Mouse (Mus musculus): Measurements from ENCODE around the gene Gm49776. TPM values are rescaled to one million over a fixed set of nuclear protein-coding genes. Genes with fewer than 3 reads are reported as not detected.

The Gm49776 gene
- polyA plus RNA-seq, 1 experiment, result not detected

DNA sequence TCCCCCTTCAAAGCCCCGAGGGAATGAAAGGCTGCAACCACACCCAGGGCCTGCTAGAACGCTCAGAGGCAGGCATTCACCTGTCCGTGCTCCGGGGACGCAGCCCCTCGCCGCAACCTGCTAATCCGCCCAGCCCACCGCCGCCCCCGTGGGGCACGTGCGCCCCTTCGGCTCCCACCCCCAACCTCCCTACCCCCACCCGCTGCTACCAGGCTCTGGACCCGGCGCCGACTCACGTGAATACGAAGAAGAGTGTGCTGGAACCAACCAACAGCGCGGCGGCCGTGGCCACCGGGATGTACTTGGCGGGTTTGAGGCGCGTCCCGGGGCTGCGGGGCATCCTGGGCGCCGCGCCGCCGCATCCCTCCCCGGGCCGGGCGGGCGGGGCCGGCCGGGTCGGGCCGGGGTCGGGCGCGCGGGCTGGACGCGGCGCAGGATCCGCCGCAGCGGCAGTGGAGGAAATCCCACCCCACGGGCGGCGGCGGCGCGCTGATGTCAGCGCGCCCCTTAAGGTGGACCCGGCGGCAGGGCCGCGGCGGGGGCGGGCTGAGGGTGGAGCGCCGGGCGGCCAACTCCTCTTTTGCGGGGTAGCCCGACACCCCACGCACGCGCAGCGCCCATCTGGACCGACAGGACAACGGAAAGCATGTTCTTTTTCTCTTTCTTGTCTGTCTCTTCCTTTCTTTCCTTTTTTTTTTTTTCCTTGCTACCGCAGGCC, 23.3 kb downstream of the Gm49776 start, which contains the start of gene Zdhhc8:
Gene Zdhhc8, minus strand, starts transcription at position 466 of the 718 bp plus-strand sequence.
- TF ChIP-seq POLR2A (IDR thresholded peaks at IDR 0.05; ENCODE audit: low read depth, low read length) (no peak), CTCF (IDR thresholded peaks at IDR 0.05; ENCODE audit: extremely low read depth, insufficient read length, insufficient replicate concordance, low read depth, low read length) (no peak)
- Histone ChIP-seq H3K36me3 (ENCODE audit: control insufficient read depth, insufficient read depth, low read length) (peaks cover 5% of the 10 kb centered on the region; the same call in 1 of the 2 replicates), H3K4me3 (ENCODE audit: low read depth, low read length) (peak within 1 kb of the TSS; percentile 64), H3K27me3 (ENCODE audit: control insufficient read depth, insufficient read depth, low read length) (no peaks in the 10 kb centered on the region), H3K4me1 (ENCODE audit: control insufficient read depth, insufficient read depth, insufficient read length, low read length) (no peaks in the 10 kb centered on the region), H3K27ac (ENCODE audit: insufficient read depth, low read depth, low read length) (peak within 1 kb of the TSS; percentile 21; the same call in 1 of the 2 replicates)
- WGBS, result under 1% methylated on average over 78 of the region's 79 CpGs

DNA sequence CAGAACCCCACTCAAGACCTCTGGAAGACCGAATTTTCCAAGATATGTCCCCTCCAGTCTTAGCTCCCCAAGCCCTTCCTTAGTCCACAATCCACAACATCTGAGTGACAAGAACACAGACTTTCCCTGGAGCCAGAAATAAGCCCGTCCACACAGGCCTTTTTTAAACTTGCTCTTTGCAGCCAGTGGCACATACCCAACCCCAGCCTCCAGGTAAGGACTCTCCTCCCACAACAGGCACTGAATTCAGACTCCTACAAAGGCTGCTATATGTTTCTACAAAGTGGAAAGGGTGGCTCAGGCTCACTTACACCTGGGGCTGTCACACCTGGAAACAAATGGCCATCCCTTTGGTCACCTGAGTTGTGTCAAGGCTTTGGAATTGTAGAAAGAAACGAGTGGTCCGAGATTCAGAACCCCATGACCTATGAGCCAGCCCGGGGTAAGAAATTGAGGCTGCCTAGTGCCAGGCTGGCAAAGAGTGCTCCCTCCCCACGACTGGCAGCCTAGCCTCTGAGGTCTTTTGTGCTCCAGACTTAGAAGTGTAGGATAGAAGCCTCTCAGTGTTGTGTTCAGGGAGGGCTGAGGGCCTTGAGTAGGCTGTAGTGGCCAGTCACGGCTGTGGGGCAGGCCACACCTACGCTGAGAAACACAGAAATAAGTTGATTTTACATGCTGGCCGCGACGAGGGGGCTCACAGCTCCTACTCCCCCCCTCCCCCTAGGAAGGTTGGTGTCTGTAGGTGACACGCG, 24.0 kb downstream of the Gm49776 start:
- H3K27me3 ChIP-seq (ENCODE audit: control insufficient read depth, insufficient read depth, low read length), result no peaks in the 10 kb centered on the region
- H3K4me1 ChIP-seq (ENCODE audit: control insufficient read depth, insufficient read depth, insufficient read length, low read length), result no peaks in the 10 kb centered on the region
- peak overlapping the region; percentile 64 for H3K4me3 ChIP-seq (ENCODE audit: low read depth, low read length)
- TF ChIP-seq POLR2A (IDR thresholded peaks at IDR 0.05; ENCODE audit: low read depth, low read length) (no peak), CTCF (IDR thresholded peaks at IDR 0.05; ENCODE audit: extremely low read depth, insufficient read length, insufficient replicate concordance, low read depth, low read length) (no peak)
- WGBS, result 24% methylated on average over 13 of the region's 13 CpGs
- no peak overlapping the region for H3K27ac ChIP-seq (ENCODE audit: insufficient read depth, low read depth, low read length)
- peaks cover under 1% of the 10 kb centered on the region; the same call in 1 of the 2 replicates for H3K36me3 ChIP-seq (ENCODE audit: control insufficient read depth, insufficient read depth, low read length)

DNA sequence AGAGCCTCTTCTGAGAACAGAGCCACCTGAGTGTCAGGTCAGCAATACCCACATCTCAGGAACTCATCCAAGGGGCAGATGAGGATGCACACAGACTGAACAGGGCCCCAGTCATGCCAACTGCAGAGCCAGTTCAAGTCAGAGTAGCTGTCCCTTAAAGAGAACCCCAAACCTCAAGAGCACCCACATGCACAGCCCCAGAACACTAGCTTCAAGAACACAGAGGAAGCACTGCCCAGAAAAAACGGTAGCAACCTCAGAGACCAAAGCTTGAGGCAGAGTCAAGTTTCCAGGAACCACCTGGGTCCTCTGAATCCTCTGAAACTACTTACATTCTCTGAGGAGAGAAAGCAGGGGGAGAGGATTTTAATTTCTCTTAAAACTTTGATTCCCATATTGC, 24.7 kb downstream of the Gm49776 start:
- TF ChIP-seq POLR2A (IDR thresholded peaks at IDR 0.05; ENCODE audit: low read depth, low read length) (no peak), CTCF (IDR thresholded peaks at IDR 0.05; ENCODE audit: extremely low read depth, insufficient read length, insufficient replicate concordance, low read depth, low read length) (no peak)
- 36% methylated on average over 1 of the region's 1 CpGs for WGBS
- no peak overlapping the region for H3K27ac ChIP-seq (ENCODE audit: insufficient read depth, low read depth, low read length)
- no peaks in the 10 kb centered on the region for H3K36me3 ChIP-seq (ENCODE audit: control insufficient read depth, insufficient read depth, low read length)
- no peaks in the 10 kb centered on the region for H3K4me1 ChIP-seq (ENCODE audit: control insufficient read depth, insufficient read depth, insufficient read length, low read length)
- H3K4me3 ChIP-seq (ENCODE audit: low read depth, low read length), result no peak overlapping the region
- no peaks in the 10 kb centered on the region for H3K27me3 ChIP-seq (ENCODE audit: control insufficient read depth, insufficient read depth, low read length)

DNA sequence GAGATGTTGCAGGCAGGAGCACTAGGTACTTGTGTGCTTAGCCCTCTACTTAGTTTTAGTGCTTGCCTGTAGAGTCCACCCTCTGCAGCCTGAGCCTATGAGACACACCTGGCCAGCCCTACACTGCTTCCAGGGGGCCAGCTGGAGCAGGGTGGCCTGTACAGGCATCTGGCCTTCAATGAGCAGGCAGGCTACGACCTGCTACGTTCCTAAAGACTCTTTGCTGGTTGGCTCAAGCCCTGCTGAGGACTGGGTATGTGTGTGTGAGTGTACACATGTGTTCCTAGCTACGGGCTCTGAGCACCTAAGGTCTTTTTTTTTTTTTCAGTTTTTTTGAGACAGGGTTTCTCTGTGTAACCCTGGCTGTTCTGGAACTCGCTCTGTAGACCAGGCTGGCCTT, 26.7 kb downstream of the Gm49776 start:
- no peak for TF ChIP-seq CTCF (IDR thresholded peaks at IDR 0.05; ENCODE audit: extremely low read depth, insufficient read length, insufficient replicate concordance, low read depth, low read length)
- TF ChIP-seq POLR2A (IDR thresholded peaks at IDR 0.05; ENCODE audit: low read depth, low read length), result no peak
- Histone ChIP-seq H3K4me1 (ENCODE audit: control insufficient read depth, insufficient read depth, insufficient read length, low read length) (no peaks in the 10 kb centered on the region), H3K36me3 (ENCODE audit: control insufficient read depth, insufficient read depth, low read length) (no peaks in the 10 kb centered on the region), H3K27me3 (ENCODE audit: control insufficient read depth, insufficient read depth, low read length) (no peaks in the 10 kb centered on the region), H3K27ac (ENCODE audit: insufficient read depth, low read depth, low read length) (no peak overlapping the region), H3K4me3 (ENCODE audit: low read depth, low read length) (no peak overlapping the region)
- WGBS, result 82% methylated on average over 4 of the region's 4 CpGs

DNA sequence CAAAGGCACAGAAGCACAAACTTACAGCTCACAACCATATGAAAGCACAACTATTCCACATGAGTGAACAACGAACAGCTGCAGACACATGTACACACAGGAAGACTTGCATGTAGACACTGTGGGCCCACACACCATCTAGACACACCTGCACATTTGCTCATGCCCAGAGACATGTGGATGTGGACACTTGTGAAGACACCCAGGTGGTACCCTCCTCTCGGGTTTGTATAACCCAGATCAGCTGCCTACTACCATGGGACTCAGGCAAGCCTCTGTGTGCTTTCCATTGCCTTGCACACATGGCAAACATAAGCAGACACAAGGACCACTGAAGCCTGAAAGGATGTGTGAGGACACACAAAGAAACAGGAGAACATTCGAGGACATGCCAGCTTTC, 27.1 kb downstream of the Gm49776 start:
- no peak overlapping the region for H3K27ac ChIP-seq (ENCODE audit: insufficient read depth, low read depth, low read length)
- TF ChIP-seq CTCF (IDR thresholded peaks at IDR 0.05; ENCODE audit: extremely low read depth, insufficient read length, insufficient replicate concordance, low read depth, low read length) (no peak), POLR2A (IDR thresholded peaks at IDR 0.05; ENCODE audit: low read depth, low read length) (no peak)
- no peak overlapping the region for H3K4me3 ChIP-seq (ENCODE audit: low read depth, low read length)
- no peaks in the 10 kb centered on the region for H3K36me3 ChIP-seq (ENCODE audit: control insufficient read depth, insufficient read depth, low read length)
- no peaks in the 10 kb centered on the region for H3K27me3 ChIP-seq (ENCODE audit: control insufficient read depth, insufficient read depth, low read length)
- 88% methylated on average over 3 of the region's 3 CpGs for WGBS
- no peaks in the 10 kb centered on the region for H3K4me1 ChIP-seq (ENCODE audit: control insufficient read depth, insufficient read depth, insufficient read length, low read length)

DNA sequence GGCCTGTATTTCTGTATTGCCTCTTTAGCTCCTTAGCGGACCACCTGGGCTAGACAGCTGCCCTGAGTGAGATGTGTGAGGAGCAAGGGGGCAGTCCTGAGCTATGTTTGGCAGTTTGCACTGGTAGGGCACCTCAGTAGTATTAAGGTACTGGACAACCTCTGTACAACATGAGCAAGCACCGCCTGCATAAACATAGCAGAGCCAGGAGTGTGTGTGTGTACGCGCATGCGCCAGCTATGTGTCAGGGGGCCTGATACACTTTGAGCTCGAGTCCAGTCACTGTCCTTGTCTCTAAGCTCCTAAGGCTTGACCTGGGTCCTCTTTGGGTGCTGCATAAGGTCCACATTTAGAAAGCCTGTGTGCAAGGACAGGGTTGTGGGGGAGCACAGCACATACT, 27.5 kb downstream of the Gm49776 start:
- Histone ChIP-seq H3K4me1 (ENCODE audit: control insufficient read depth, insufficient read depth, insufficient read length, low read length) (no peaks in the 10 kb centered on the region), H3K4me3 (ENCODE audit: low read depth, low read length) (no peak overlapping the region)
- TF ChIP-seq CTCF (IDR thresholded peaks at IDR 0.05; ENCODE audit: extremely low read depth, insufficient read length, insufficient replicate concordance, low read depth, low read length) (no peak), POLR2A (IDR thresholded peaks at IDR 0.05; ENCODE audit: low read depth, low read length) (no peak)

DNA sequence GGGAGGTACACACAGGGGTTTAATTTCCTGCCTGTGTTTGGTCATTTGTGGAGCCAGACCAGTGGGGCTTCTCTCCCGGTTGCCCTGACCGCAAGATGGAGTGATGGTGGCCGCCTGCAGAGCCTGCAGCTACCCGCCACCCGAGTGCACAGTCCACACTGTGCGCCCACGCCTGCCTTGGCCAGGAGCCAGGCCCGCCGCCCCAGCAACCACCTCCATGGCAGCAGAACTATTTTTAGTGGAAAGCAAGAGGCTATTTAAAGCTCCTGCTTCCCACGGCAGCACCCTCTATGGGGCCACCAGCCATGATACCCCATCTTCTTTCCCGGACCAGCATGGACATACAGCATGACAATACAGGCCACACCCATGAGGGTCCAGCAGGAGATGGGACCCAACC, 28.5 kb downstream of the Gm49776 start:
- 41% methylated on average over 11 of the region's 11 CpGs for WGBS
- no peaks in the 10 kb centered on the region for H3K27me3 ChIP-seq (ENCODE audit: control insufficient read depth, insufficient read depth, low read length)
- H3K4me3 ChIP-seq (ENCODE audit: low read depth, low read length), result no peak overlapping the region
- no peaks in the 10 kb centered on the region for H3K4me1 ChIP-seq (ENCODE audit: control insufficient read depth, insufficient read depth, insufficient read length, low read length)
- no peaks in the 10 kb centered on the region for H3K36me3 ChIP-seq (ENCODE audit: control insufficient read depth, insufficient read depth, low read length)
- no peak overlapping the region for H3K27ac ChIP-seq (ENCODE audit: insufficient read depth, low read depth, low read length)
- TF ChIP-seq POLR2A (IDR thresholded peaks at IDR 0.05; ENCODE audit: low read depth, low read length), result no peak
- no peak for TF ChIP-seq CTCF (IDR thresholded peaks at IDR 0.05; ENCODE audit: extremely low read depth, insufficient read length, insufficient replicate concordance, low read depth, low read length)

More for the DNA sequence above, 27.5 kb downstream of the Gm49776 start:
- H3K36me3 ChIP-seq (ENCODE audit: control insufficient read depth, insufficient read depth, low read length), result no peaks in the 10 kb centered on the region
- WGBS, result 85% methylated on average over 6 of the region's 6 CpGs
- no peak overlapping the region for H3K27ac ChIP-seq (ENCODE audit: insufficient read depth, low read depth, low read length)
- H3K27me3 ChIP-seq (ENCODE audit: control insufficient read depth, insufficient read depth, low read length), result no peaks in the 10 kb centered on the region
